ENCODE assay signal across 21 mouse cellular contexts in the genomic region with DNA sequence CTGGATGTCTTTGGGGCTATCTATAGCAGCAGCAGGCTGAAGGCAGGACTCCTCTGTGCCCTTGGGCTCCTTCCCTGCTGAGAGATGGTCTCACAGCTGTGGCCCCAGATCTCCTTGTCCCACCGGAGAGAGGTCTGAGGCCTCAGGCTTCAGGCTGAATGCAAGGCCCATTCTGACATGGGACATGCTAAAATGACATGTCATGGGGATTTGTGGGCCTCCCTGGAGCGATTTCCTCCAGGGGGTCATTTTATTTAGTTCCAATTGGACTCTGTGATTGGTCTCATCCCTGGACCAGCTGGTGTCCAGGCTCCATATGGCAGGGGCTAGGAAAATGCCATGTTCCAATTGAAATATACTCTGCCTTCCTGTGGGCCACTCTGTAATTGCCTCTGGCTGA.
DNase-seq lines count a peak whose midpoint lies in the region; ATAC-seq and TF ChIP-seq lines count a peak whose summit lies in the region.
"Had no signal": no experiment of that assay in that cellular context is flagged by ENCODE, and none has a peak within 500 bp of the region (broad histone marks: within the 10 kb centered on the region; RNA-seq: fewer than 3 reads in every experiment).

No protein-coding gene starts in this region.

- ATAC-seq in midbrain, embryonic 11.5 days (ENCODE audit: low FRiP score), result peak; percentile 7; the same call in 1 of the 2 replicates
- ATAC-seq in midbrain, embryonic 16.5 days, result no peak
- ATAC-seq in liver, embryonic 15.5 days (ENCODE audit: insufficient read depth), result no peak
- peak; percentile 50 for ATAC-seq in neural tube, embryonic 14.5 days (ENCODE audit: low read depth)
- ATAC-seq: forebrain, postnatal 0 days had no signal

- peaks cover 18% of the 10 kb centered on the region for H3K4me1 ChIP-seq in heart, embryonic 10.5 days
- no peaks in the 10 kb centered on the region for H3K4me1 ChIP-seq in heart, adult 2 months (ENCODE audit: control insufficient read depth, insufficient read depth, low read length)
- H3K4me1 ChIP-seq in midbrain, embryonic 11.5 days (ENCODE audit: control insufficient read depth, insufficient read depth, low read length), result peaks cover 29% of the 10 kb centered on the region
- peaks cover 11% of the 10 kb centered on the region; the same call in 1 of the 2 replicates for H3K4me1 ChIP-seq in midbrain, embryonic 16.5 days (ENCODE audit: control insufficient read depth, insufficient read depth, low read length)
- H3K4me1 ChIP-seq in liver, embryonic 15.5 days (replicated peaks), result peaks cover 60% of the 10 kb centered on the region
- 0 out of 2 replicates have a peak, but pooled peaks cover 11% of the 10 kb centered on the region for H3K4me1 ChIP-seq in neural tube, embryonic 14.5 days (ENCODE audit: control insufficient read depth, insufficient read depth, low read length)
- H3K4me1 ChIP-seq: limb, embryonic 12.5 days; lung, embryonic 15.5 days had no signal

- H3K4me2 ChIP-seq in midbrain, embryonic 11.5 days, result no peak overlapping the region
- no peak overlapping the region for H3K4me2 ChIP-seq in midbrain, embryonic 16.5 days (ENCODE audit: low read length)
- no peak overlapping the region for H3K4me2 ChIP-seq in liver, embryonic 15.5 days
- H3K4me2 ChIP-seq in neural tube, embryonic 14.5 days (ENCODE audit: low read depth, low read length), result no peak overlapping the region
- H3K4me2 ChIP-seq: hindbrain, embryonic 15.5 days; limb, embryonic 12.5 days; lung, embryonic 15.5 days had no signal

- H3K79me2 ChIP-seq in heart, adult 2 months (replicated peaks; ENCODE audit: control insufficient read depth, insufficient read depth, low read length), result no peaks in the 10 kb centered on the region

- TF ChIP-seq CTCF in heart, adult 2 months (IDR thresholded peaks at IDR 0.05), result no peak

- H3K9me3 ChIP-seq in heart, embryonic 10.5 days, result no peaks in the 10 kb centered on the region
- no peaks in the 10 kb centered on the region for H3K9me3 ChIP-seq in midbrain, embryonic 11.5 days (ENCODE audit: control insufficient read depth, low read length)
- H3K9me3 ChIP-seq in midbrain, embryonic 16.5 days (replicated peaks; ENCODE audit: control insufficient read depth, low read length, poor library complexity, severe bottlenecking), result no peaks in the 10 kb centered on the region
- no peaks in the 10 kb centered on the region for H3K9me3 ChIP-seq in liver, embryonic 15.5 days (replicated peaks)
- H3K9me3 ChIP-seq in neural tube, embryonic 14.5 days (ENCODE audit: control insufficient read depth, low read length), result no peaks in the 10 kb centered on the region
- H3K9me3 ChIP-seq: hindbrain, embryonic 15.5 days; limb, embryonic 12.5 days; lung, embryonic 15.5 days had no signal

- no peak overlapping the region for H3K9ac ChIP-seq in heart, adult 2 months (ENCODE audit: low read depth, low read length)
- no peak overlapping the region for H3K9ac ChIP-seq in midbrain, embryonic 11.5 days (ENCODE audit: low read length)
- no peak overlapping the region for H3K9ac ChIP-seq in midbrain, embryonic 16.5 days (ENCODE audit: low read depth, low read length)
- no peak overlapping the region for H3K9ac ChIP-seq in liver, embryonic 15.5 days
- H3K9ac ChIP-seq in neural tube, embryonic 14.5 days (replicated peaks; ENCODE audit: low read depth, low read length), result no peak overlapping the region
- H3K9ac ChIP-seq: forebrain, postnatal 0 days; hindbrain, embryonic 15.5 days; limb, embryonic 12.5 days; lung, embryonic 15.5 days had no signal

- intact Hi-C loops in heart, adult 2 months (cut with DNase I), result no loop called here

- no peak for TF ChIP-seq EP300 in heart, adult 2 months (IDR thresholded peaks at IDR 0.05; ENCODE audit: insufficient read depth, low read depth, low read length)

- no peaks in the 10 kb centered on the region for H3K36me3 ChIP-seq in heart, embryonic 10.5 days
- no peaks in the 10 kb centered on the region for H3K36me3 ChIP-seq in heart, adult 2 months (ENCODE audit: control insufficient read depth, insufficient read depth, low read length)
- no peaks in the 10 kb centered on the region for H3K36me3 ChIP-seq in midbrain, embryonic 11.5 days (ENCODE audit: control insufficient read depth, insufficient read depth, low read length)
- no peaks in the 10 kb centered on the region for H3K36me3 ChIP-seq in midbrain, embryonic 16.5 days (ENCODE audit: control insufficient read depth, insufficient read depth, low read length)
- no peaks in the 10 kb centered on the region for H3K36me3 ChIP-seq in liver, embryonic 15.5 days (replicated peaks)
- no peaks in the 10 kb centered on the region for H3K36me3 ChIP-seq in neural tube, embryonic 14.5 days (ENCODE audit: control insufficient read depth, insufficient read depth, low read length)
- H3K36me3 ChIP-seq: hindbrain, embryonic 15.5 days; limb, embryonic 12.5 days; lung, embryonic 15.5 days had no signal

- H3K27me3 ChIP-seq in heart, embryonic 10.5 days (ENCODE audit: insufficient read depth, poor library complexity, severe bottlenecking), result no peaks in the 10 kb centered on the region
- no peaks in the 10 kb centered on the region for H3K27me3 ChIP-seq in heart, adult 2 months (ENCODE audit: control insufficient read depth, insufficient read depth, low read length)
- peaks cover 30% of the 10 kb centered on the region; the same call in 1 of the 2 replicates for H3K27me3 ChIP-seq in midbrain, embryonic 11.5 days (ENCODE audit: control insufficient read depth, insufficient read depth, low read length)
- H3K27me3 ChIP-seq in midbrain, embryonic 16.5 days (ENCODE audit: control insufficient read depth, insufficient read depth, low read depth, low read length), result no peaks in the 10 kb centered on the region
- H3K27me3 ChIP-seq in liver, embryonic 15.5 days, result no peaks in the 10 kb centered on the region
- H3K27me3 ChIP-seq in neural tube, embryonic 14.5 days (ENCODE audit: control insufficient read depth, insufficient read depth, low read length), result no peaks in the 10 kb centered on the region
- H3K27me3 ChIP-seq: hindbrain, embryonic 15.5 days; limb, embryonic 12.5 days; lung, embryonic 15.5 days had no signal

- TF ChIP-seq POLR2A in heart, adult 2 months (IDR thresholded peaks at IDR 0.05; ENCODE audit: insufficient read depth, low read depth, low read length), result no peak

- peak overlapping the region; percentile 65 for H3K27ac ChIP-seq in heart, embryonic 10.5 days
- no peak overlapping the region for H3K27ac ChIP-seq in heart, adult 2 months
- peak overlapping the region; percentile 38; the same call in 1 of the 2 replicates for H3K27ac ChIP-seq in midbrain, embryonic 11.5 days (ENCODE audit: low read depth, low read length)
- H3K27ac ChIP-seq in midbrain, embryonic 16.5 days (ENCODE audit: low read length), result no peak overlapping the region
- H3K27ac ChIP-seq in liver, embryonic 15.5 days (replicated peaks), result peak overlapping the region; percentile 86
- H3K27ac ChIP-seq in neural tube, embryonic 14.5 days (ENCODE audit: low read depth, low read length), result no peak overlapping the region
- H3K27ac ChIP-seq: left cerebral cortex, adult 2 months; limb, embryonic 12.5 days; lung, embryonic 15.5 days had no signal

- H3K4me3 ChIP-seq in heart, embryonic 10.5 days, result no peak overlapping the region
- no peak overlapping the region for H3K4me3 ChIP-seq in heart, adult 2 months
- H3K4me3 ChIP-seq in midbrain, embryonic 11.5 days (ENCODE audit: low read depth, low read length), result no peak overlapping the region
- H3K4me3 ChIP-seq in midbrain, embryonic 16.5 days (ENCODE audit: low read depth, low read length), result no peak overlapping the region
- no peak overlapping the region for H3K4me3 ChIP-seq in liver, embryonic 15.5 days (replicated peaks)
- no peak overlapping the region for H3K4me3 ChIP-seq in neural tube, embryonic 14.5 days (ENCODE audit: low read depth, low read length)
- H3K4me3 ChIP-seq: hindbrain, embryonic 15.5 days; left cerebral cortex, adult 2 months; limb, embryonic 12.5 days; lung, embryonic 15.5 days; myocyte had no signal

- 77% methylated on average over 2 of the region's 2 CpGs for WGBS in heart, embryonic 10.5 days
- WGBS in heart, adult 2 months, result 73% methylated on average over 2 of the region's 2 CpGs
- 42% methylated on average over 2 of the region's 2 CpGs for WGBS in midbrain, embryonic 11.5 days
- 31% methylated on average over 2 of the region's 2 CpGs for WGBS in midbrain, embryonic 16.5 days
- 67% methylated on average over 2 of the region's 2 CpGs for WGBS in liver, embryonic 15.5 days (ENCODE audit: insufficient replicate concordance)
- 30% methylated on average over 2 of the region's 2 CpGs for WGBS in neural tube, embryonic 14.5 days

- DNase-seq in heart, embryonic 10.5 days (ENCODE audit: low spot score), result no peak
- no peak for DNase-seq in heart, adult 2 months
- DNase-seq in midbrain, embryonic 11.5 days (ENCODE audit: low spot score, missing footprints), result no peak
- no peak for DNase-seq in yolk sac, embryonic 10.5 days (ENCODE audit: low spot score)
- no peak for DNase-seq in gastrocnemius, postnatal 10 days
- DNase-seq: adrenal gland, postnatal 25 days; cerebellum, adult 8-10 months; forebrain, postnatal 0 days; heart, adult 18-20 months; kidney, adult 18-20 months; kidney, postnatal 10 days; right cerebral cortex, postnatal 4 days; thymus, postnatal 36 days had no signal

Comparison
In these comparisons a context has a peak if more than half of its experiments do, and no peak if none do; other contexts are left out.
1. H3K27ac ChIP-seq: peak in heart, embryonic 10.5 days (single experiment), midbrain, embryonic 11.5 days (single experiment) and liver, embryonic 15.5 days (single experiment); none in heart, adult 2 months (single experiment), midbrain, embryonic 16.5 days (single experiment) and neural tube, embryonic 14.5 days (single experiment).
2. ATAC-seq: peak in midbrain, embryonic 11.5 days (single experiment) and neural tube, embryonic 14.5 days (single experiment); none in midbrain, embryonic 16.5 days (single experiment) and liver, embryonic 15.5 days (single experiment).